Mouse (Mus musculus) intestine, embryonic 14.5 days (tissue): ENCODE results near the gene Galr2. TPM values are rescaled to one million over a fixed set of nuclear protein-coding genes. Genes with fewer than 3 reads are reported as not detected.
A peak's percentile ranks its signal among the peaks of the same experiment; 100 is the strongest.

Source experiments
- ATAC-seq: fragments of 200-750 bp; cut with Nextera tagmentation; replicated peaks from 2 replicates; pipeline ENCODE4 v1.8.0; 2017; ENCODE audit warnings: low read depth, moderate number of reproducible peaks, moderate TSS enrichment, moderate library complexity; ENCODE audit not compliant: low FRiP score, low TSS enrichment
- DNase-seq: peaks from one replicate; pipeline ENCODE4 v3.0.0-alpha.2; 2018; ENCODE audit warnings: low spot score
- H3K27ac ChIP-seq: fragments of 300-500 bp; sonication (generic); 2 replicates; pipeline ENCODE4 v1.5.1; 2014; ENCODE audit warnings: low read depth, mild to moderate bottlenecking, control low read depth
- H3K27me3 ChIP-seq: fragments of 300-500 bp; sonication (generic); replicated peaks from 2 replicates; pipeline ENCODE4 v1.6.1; 2014; ENCODE audit warnings: low read length, control low read depth; ENCODE audit not compliant: control insufficient read depth, insufficient read depth
- H3K36me3 ChIP-seq: fragments of 300-500 bp; sonication (generic); 2 replicates; pipeline ENCODE4 v1.6.1; 2014; ENCODE audit warnings: low read length, control low read depth; ENCODE audit not compliant: control insufficient read depth, insufficient read depth
- H3K4me1 ChIP-seq: fragments of 300-500 bp; sonication (generic); replicated peaks from 2 replicates; pipeline ENCODE4 v1.6.1; 2014; ENCODE audit warnings: low read length, control low read depth, mixed read lengths; ENCODE audit not compliant: control insufficient read depth, insufficient read depth
- H3K4me2 ChIP-seq: fragments of 300-500 bp; sonication (generic); 2 replicates; pipeline ENCODE4 v1.6.1; 2014; ENCODE audit warnings: low read length
- H3K4me3 ChIP-seq: fragments of 300-500 bp; sonication (generic); 2 replicates; pipeline ENCODE4 v1.5.1; 2014; ENCODE audit warnings: low read depth, low read length, control low read depth, mixed read lengths
- H3K9ac ChIP-seq: fragments of 300-500 bp; sonication (generic); 2 replicates; pipeline ENCODE4 v1.6.1; 2014; ENCODE audit warnings: mild to moderate bottlenecking, low read length
- H3K9me3 ChIP-seq: fragments of 300-500 bp; sonication (generic); 2 replicates; pipeline ENCODE4 v1.6.1; 2016; ENCODE audit warnings: low read length, control low read depth; ENCODE audit not compliant: control insufficient read depth
- WGBS: fragments of 180-500 bp; shearing (Covaris S2); extraction: QIAGEN DNeasy Blood & Tissue Kit; methylation state at CpG from one replicate; pipeline ENCODE4 v1.1.7; 2014; 5-methylcytosine and 5-hydroxymethylcytosine counted together
- polyA plus RNA-seq: library from polyadenylated mRNA; unstranded; fragments of >200 nt; fragmentation: Nextera tagmentation; extraction: Ambion mirVana; gene quantifications from 2 replicates; pipeline ENCODE4 v1.2.1, GENCODE M21; 2014

Galr2 gene
- polyA plus RNA-seq, 1 experiment from 2014 or later: 0.11 TPM

GRCm38 (mm10) chr11:116293538-116294137 is 12.9 kb downstream of the Galr2 start:
- no peaks in the 10 kb centered on the region for H3K9me3 ChIP-seq
- no peak; the same call in 1 of the 2 replicates for ATAC-seq

GRCm38 (mm10) chr11:116294319-116294718 is 13.6 kb downstream of the Galr2 start:
- H3K36me3 ChIP-seq: peaks cover 63% of the 10 kb centered on the region
- H3K9ac ChIP-seq: no peak overlapping the region
- ATAC-seq: no peak
- H3K27me3 ChIP-seq: no peaks in the 10 kb centered on the region
- H3K9me3 ChIP-seq: no peaks in the 10 kb centered on the region
- 27% methylated on average over 5 of the region's 5 CpGs for WGBS
- no peak overlapping the region for H3K27ac ChIP-seq
- no peak overlapping the region for H3K4me3 ChIP-seq
- 0 out of 2 replicates have a peak, but pooled peaks cover 5% of the 10 kb centered on the region for H3K4me1 ChIP-seq
- peak; percentile 73 for DNase-seq
- no peak overlapping the region for H3K4me2 ChIP-seq

More at GRCm38 (mm10) chr11:116293538-116294137, 12.9 kb downstream of the Galr2 start:
- WGBS: 85% methylated on average over 12 of the region's 12 CpGs
- Histone ChIP-seq H3K4me2 (no peak overlapping the region), H3K27me3 (no peaks in the 10 kb centered on the region), H3K4me3 (no peak overlapping the region), H3K27ac (no peak overlapping the region), H3K36me3 (peaks cover 64% of the 10 kb centered on the region), H3K9ac (no peak overlapping the region), H3K4me1 (0 out of 2 replicates have a peak, but pooled peaks cover 5% of the 10 kb centered on the region)
- no peak for DNase-seq

GRCm38 (mm10) chr11:116296191-116296734 is 15.5 kb downstream of the Galr2 start:
- Histone ChIP-seq H3K27me3 (no peaks in the 10 kb centered on the region), H3K27ac (no peak overlapping the region), H3K4me3 (no peak overlapping the region), H3K36me3 (peaks cover 64% of the 10 kb centered on the region), H3K4me2 (no peak overlapping the region), H3K9me3 (no peaks in the 10 kb centered on the region), H3K4me1 (0 out of 2 replicates have a peak, but pooled peaks cover 2% of the 10 kb centered on the region), H3K9ac (no peak overlapping the region)
- ATAC-seq (no peak), DNase-seq (no peak)
- WGBS: 84% methylated on average over 8 of the region's 8 CpGs

GRCm38 (mm10) chr11:116297017-116297416 is 16.3 kb downstream of the Galr2 start:
- H3K27ac ChIP-seq: no peak overlapping the region
- no peak overlapping the region for H3K9ac ChIP-seq
- peaks cover 67% of the 10 kb centered on the region for H3K36me3 ChIP-seq
- WGBS: 75% methylated on average over 3 of the region's 3 CpGs
- no peak overlapping the region for H3K4me2 ChIP-seq
- H3K9me3 ChIP-seq: no peaks in the 10 kb centered on the region
- H3K4me3 ChIP-seq: no peak overlapping the region
- ATAC-seq (no peak), DNase-seq (no peak)
- 0 out of 2 replicates have a peak, but pooled peaks cover 2% of the 10 kb centered on the region for H3K4me1 ChIP-seq
- H3K27me3 ChIP-seq: no peaks in the 10 kb centered on the region

GRCm38 (mm10) chr11:116298221-116298620 is 17.5 kb downstream of the Galr2 start:
- H3K4me1 ChIP-seq: 0 out of 2 replicates have a peak, but pooled peaks cover 2% of the 10 kb centered on the region
- 90% methylated on average over 11 of the region's 11 CpGs for WGBS
- H3K9me3 ChIP-seq: no peaks in the 10 kb centered on the region
- DNase-seq (no peak), ATAC-seq (no peak)
- no peak overlapping the region for H3K9ac ChIP-seq
- H3K27ac ChIP-seq: no peak overlapping the region
- no peak overlapping the region for H3K4me2 ChIP-seq
- no peaks in the 10 kb centered on the region for H3K27me3 ChIP-seq
- H3K36me3 ChIP-seq: peaks cover 71% of the 10 kb centered on the region
- no peak overlapping the region for H3K4me3 ChIP-seq

- 90% methylated on average over 6 of the region's 6 CpGs for WGBS
- Histone ChIP-seq H3K4me3 (no peak overlapping the region), H3K4me2 (no peak overlapping the region), H3K27ac (no peak overlapping the region), H3K9ac (no peak overlapping the region), H3K27me3 (no peaks in the 10 kb centered on the region), H3K36me3 (peaks cover 75% of the 10 kb centered on the region), H3K9me3 (no peaks in the 10 kb centered on the region), H3K4me1 (0 out of 2 replicates have a peak, but pooled peaks cover 2% of the 10 kb centered on the region)
- DNase-seq (no peak), ATAC-seq (no peak)
These were observed 17.9 kb downstream of the Galr2 start for GRCm38 (mm10) chr11:116298621-116299020.

GRCm38 (mm10) chr11:116305423-116305822 is 24.7 kb downstream of the Galr2 start:
- Histone ChIP-seq H3K27me3 (no peaks in the 10 kb centered on the region), H3K27ac (no peak overlapping the region), H3K36me3 (peaks cover 46% of the 10 kb centered on the region), H3K9me3 (no peaks in the 10 kb centered on the region), H3K4me1 (0 out of 2 replicates have a peak, but pooled peaks cover 4% of the 10 kb centered on the region), H3K9ac (no peak overlapping the region), H3K4me3 (peak overlapping the region; percentile 64; the same call in 1 of the 2 replicates), H3K4me2 (peak overlapping the region; percentile 71)
- ATAC-seq (no peak), DNase-seq (no peak)
- WGBS: 100% methylated on average over 2 of the region's 2 CpGs

- H3K4me3 ChIP-seq: peak overlapping the region; percentile 64
- no peaks in the 10 kb centered on the region for H3K9me3 ChIP-seq
- peak overlapping the region; percentile 58 for H3K9ac ChIP-seq
- peak; percentile 88 for ATAC-seq
- 0 out of 2 replicates have a peak overlapping the region, but pooled peaks have one; percentile 22 for H3K27ac ChIP-seq
- H3K4me1 ChIP-seq: 0 out of 2 replicates have a peak, but pooled peaks cover 4% of the 10 kb centered on the region
- H3K4me2 ChIP-seq: peak overlapping the region; percentile 71
- DNase-seq: peak; percentile 99
- peaks cover 37% of the 10 kb centered on the region for H3K36me3 ChIP-seq
- WGBS: 1% methylated on average over 53 of the region's 53 CpGs
- H3K27me3 ChIP-seq: no peaks in the 10 kb centered on the region
These were observed 25.6 kb downstream of the Galr2 start for GRCm38 (mm10) chr11:116306126-116306982.
